Mouse (Mus musculus) erythroblast, adult 5-6 weeks (primary cell): ENCODE measurements at regions not wholly inside any gene's neighbourhood (a gene's known extent, or its start where the extent isn't known, plus 50 kb on each side); places are given as distances from the start of the nearest gene placed in this dataset.

Experiments used
- ATAC-seq: replicated peaks from 2 replicates; pipeline ENCODE4 v1.8.0; 2016; ENCODE audit warnings: moderate number of reproducible peaks, mild to moderate bottlenecking, moderate TSS enrichment, inconsistent platforms; ENCODE audit not compliant: poor library complexity, low FRiP score, severe bottlenecking

- peak; percentile 32; the same call in 1 of the 2 replicates for ATAC-seq
These were observed 57.7 kb upstream of the Zmiz1 start for GRCm38 (mm10) chr14:25401104-25401963.

DNA sequence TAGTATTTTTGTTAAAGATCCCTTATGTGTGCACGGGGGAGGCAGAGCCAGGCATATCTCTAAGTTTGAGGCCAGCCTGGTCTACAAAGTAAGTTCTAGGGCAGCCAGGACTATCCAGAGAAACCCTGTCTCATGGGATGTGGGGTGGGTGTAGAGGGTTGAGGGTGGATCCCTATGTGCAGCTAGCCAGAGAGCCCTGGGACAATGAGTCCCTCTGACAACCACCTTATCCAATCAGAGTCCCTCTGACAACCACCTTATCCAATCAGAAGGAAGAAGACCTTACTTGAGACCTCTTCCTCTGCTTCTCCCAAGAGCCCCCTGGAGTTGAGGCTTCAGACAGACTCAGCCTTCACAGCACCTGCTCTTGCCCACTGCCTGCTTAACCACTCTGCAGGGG, 56.6 kb upstream of the Zmiz1 start:
- ATAC-seq = no peak

- ATAC-seq = no peak
These were observed 53.8 kb upstream of the Zmiz1 start for GRCm38 (mm10) chr14:25405191-25405590.

GRCm38 (mm10) chr14:25406059-25406458, 52.9 kb upstream of the Zmiz1 start:
- no peak for ATAC-seq

DNA sequence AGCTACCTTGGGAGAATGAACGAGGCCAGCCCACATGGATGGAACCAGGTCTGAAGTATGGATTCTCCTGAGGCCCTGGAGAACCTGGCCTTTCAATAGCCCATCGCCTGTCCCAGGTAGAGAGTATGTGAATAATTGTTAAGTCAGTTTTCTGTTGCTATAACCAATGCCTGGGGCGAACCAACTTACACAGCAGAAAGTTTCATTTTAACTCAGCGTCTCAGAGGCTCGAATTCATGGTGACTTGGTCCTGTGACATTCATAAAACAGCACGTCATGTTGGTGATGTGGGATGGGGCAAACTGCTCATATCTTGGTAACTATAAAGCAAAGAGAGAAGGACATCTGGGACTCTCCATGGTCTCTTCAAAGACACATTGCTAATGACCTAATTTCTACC, 52.4 kb upstream of the Zmiz1 start:
- ATAC-seq = no peak

DNA sequence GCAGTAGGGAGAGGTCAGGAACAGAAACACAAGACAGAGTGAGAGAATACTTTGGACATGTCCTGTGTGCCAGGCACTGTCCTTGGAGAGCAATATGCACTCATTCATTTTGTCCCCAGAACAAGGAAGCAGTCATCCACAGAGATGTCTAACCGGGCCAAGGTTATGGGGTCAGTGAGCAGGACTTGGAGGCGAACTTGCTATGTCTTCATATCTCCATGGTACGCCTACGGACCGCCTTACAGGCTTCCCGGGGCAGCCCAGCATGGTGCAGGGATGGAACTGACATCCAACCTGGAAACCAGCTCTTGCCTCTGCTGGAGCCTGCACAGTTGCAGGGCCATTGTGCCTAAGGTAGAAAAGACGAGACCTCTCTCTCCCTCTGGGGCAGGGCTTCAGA, 51.9 kb upstream of the Zmiz1 start:
- ATAC-seq = no peak
